Comparison of ENCODE assay signal across 11 mouse cellular contexts in genomic region chr7:118841796-118842195, GRCm38 (mm10). TPM values are rescaled to one million over a fixed set of nuclear protein-coding genes. Genes with fewer than 3 reads are reported as not detected.
DNase-seq lines count a peak whose midpoint lies in the region; ATAC-seq and TF ChIP-seq lines count a peak whose summit lies in the region.
"Had no signal": no experiment of that assay in that cellular context is flagged by ENCODE, and none has a peak within 500 bp of the region (broad histone marks: within the 10 kb centered on the region; RNA-seq: fewer than 3 reads in every experiment).

No protein-coding gene starts in this region.

- no peaks in the 10 kb centered on the region for H3K9me3 ChIP-seq in forebrain, embryonic 14.5 days (replicated peaks; ENCODE audit: control insufficient read depth, low read length)
- H3K9me3 ChIP-seq in forebrain, embryonic 11.5 days (ENCODE audit: control insufficient read depth, low read length) = no peaks in the 10 kb centered on the region
- H3K9me3 ChIP-seq in hindbrain, postnatal 0 days (ENCODE audit: low read length) = no peaks in the 10 kb centered on the region
- H3K9me3 ChIP-seq in embryonic facial prominence, embryonic 10.5 days = no peaks in the 10 kb centered on the region
- H3K9me3 ChIP-seq: neural tube, embryonic 12.5 days had no signal

- CTCF ChIA-PET in Patski (lab: Charles Lee) = interaction anchor here (2.6 to 3.5 kb wide), 2 partner anchors 10 to 155 kb away, joined by 9 to 10 read pairs; no protein-coding TSS in a partner anchor

- H3K4me3 ChIP-seq in forebrain, embryonic 14.5 days (ENCODE audit: low read depth, low read length) = no peak overlapping the region
- H3K4me3 ChIP-seq in forebrain, embryonic 11.5 days (ENCODE audit: low read depth, low read length) = no peak overlapping the region
- no peak overlapping the region for H3K4me3 ChIP-seq in left cerebral cortex, adult 2 months
- H3K4me3 ChIP-seq in hindbrain, postnatal 0 days (ENCODE audit: low read length) = no peak overlapping the region
- no peak overlapping the region for H3K4me3 ChIP-seq in embryonic facial prominence, embryonic 10.5 days
- H3K4me3 ChIP-seq: neural tube, embryonic 12.5 days had no signal

- peak; percentile 25 for DNase-seq in forebrain, embryonic 14.5 days (ENCODE audit: low spot score)
- no peak for DNase-seq in forebrain, embryonic 11.5 days (ENCODE audit: low spot score)
- DNase-seq in left cerebral cortex, adult 2 months (ENCODE audit: extremely low spot score in 1 of 2, low spot score in 2 of 2) = no peak
- DNase-seq in left cerebral cortex, postnatal 4 days = no peak
- DNase-seq in Patski (ENCODE audit: low read depth, low spot score) = no peak
- no peak for DNase-seq in hindbrain, postnatal 0 days (ENCODE audit: low spot score)
- no peak for DNase-seq in embryonic facial prominence, embryonic 10.5 days (ENCODE audit: low spot score)
- no peak for DNase-seq in urinary bladder, adult 18-20 months (ENCODE audit: low spot score in 2 of 2)
- DNase-seq: embryo, embryonic 11 days; lung, adult 2 months had no signal

- POLR2A ChIA-PET in Patski (lab: Charles Lee) = interaction anchor here (1.6 to 3.0 kb wide), 2 partner anchors 9 kb away, joined by 3 to 8 read pairs; no protein-coding TSS in a partner anchor

- in situ Hi-C loops in Patski (cut with MboI; ENCODE audit: low pct_unique_long_range_greater_than_20kb) = no loop called here

- WGBS in forebrain, embryonic 14.5 days = 43% methylated on average over 1 of the region's 1 CpGs
- WGBS in forebrain, embryonic 11.5 days = 85% methylated on average over 1 of the region's 1 CpGs
- 46% methylated on average over 1 of the region's 1 CpGs for WGBS in hindbrain, postnatal 0 days
- WGBS in embryonic facial prominence, embryonic 10.5 days = 51% methylated on average over 1 of the region's 1 CpGs

- H3K36me3 ChIP-seq in forebrain, embryonic 14.5 days (ENCODE audit: control insufficient read depth, insufficient read depth, low read length) = peaks cover 88% of the 10 kb centered on the region
- peaks cover 8% of the 10 kb centered on the region for H3K36me3 ChIP-seq in forebrain, embryonic 11.5 days (ENCODE audit: control insufficient read depth, insufficient read depth, low read length)
- peaks cover 61% of the 10 kb centered on the region for H3K36me3 ChIP-seq in hindbrain, postnatal 0 days (ENCODE audit: insufficient read depth, low read length)
- peaks cover 99% of the 10 kb centered on the region for H3K36me3 ChIP-seq in embryonic facial prominence, embryonic 10.5 days (replicated peaks)

- no peaks in the 10 kb centered on the region for H3K27me3 ChIP-seq in forebrain, embryonic 14.5 days (replicated peaks; ENCODE audit: control insufficient read depth, insufficient read depth, low read length)
- H3K27me3 ChIP-seq in forebrain, embryonic 11.5 days (ENCODE audit: control insufficient read depth, insufficient read depth, low read length) = no peaks in the 10 kb centered on the region
- H3K27me3 ChIP-seq in Patski = no peaks in the 10 kb centered on the region
- H3K27me3 ChIP-seq in hindbrain, postnatal 0 days (ENCODE audit: insufficient read depth, low read length) = no peaks in the 10 kb centered on the region
- no peaks in the 10 kb centered on the region for H3K27me3 ChIP-seq in embryonic facial prominence, embryonic 10.5 days (replicated peaks; ENCODE audit: low read depth, poor library complexity, severe bottlenecking)
- H3K27me3 ChIP-seq: neural tube, embryonic 12.5 days had no signal

- ATAC-seq in forebrain, embryonic 14.5 days = no peak; the same call in 1 of the 2 replicates
- ATAC-seq in forebrain, embryonic 11.5 days (replicated peaks; ENCODE audit: low FRiP score) = no peak
- peak; percentile 61 for ATAC-seq in Patski
- ATAC-seq in hindbrain, postnatal 0 days = 0 out of 2 replicates have a peak, but pooled peaks have one; percentile 43

- no peaks in the 10 kb centered on the region for H3K4me1 ChIP-seq in forebrain, embryonic 14.5 days (ENCODE audit: control insufficient read depth, insufficient read depth, low read length)
- H3K4me1 ChIP-seq in forebrain, embryonic 11.5 days (replicated peaks; ENCODE audit: control insufficient read depth, insufficient read depth, low read length) = no peaks in the 10 kb centered on the region
- H3K4me1 ChIP-seq in hindbrain, postnatal 0 days (ENCODE audit: insufficient read depth, low read length) = 0 out of 2 replicates have a peak, but pooled peaks cover 3% of the 10 kb centered on the region
- no peaks in the 10 kb centered on the region for H3K4me1 ChIP-seq in embryonic facial prominence, embryonic 10.5 days
- H3K4me1 ChIP-seq: neural tube, embryonic 12.5 days had no signal

- no peak overlapping the region for H3K4me2 ChIP-seq in forebrain, embryonic 14.5 days (ENCODE audit: low read length)
- H3K4me2 ChIP-seq in forebrain, embryonic 11.5 days (ENCODE audit: low read depth, low read length, severe bottlenecking) = no peak overlapping the region
- H3K4me2 ChIP-seq in hindbrain, postnatal 0 days (ENCODE audit: low read depth, low read length) = no peak overlapping the region
- H3K4me2 ChIP-seq: neural tube, embryonic 12.5 days had no signal

- TF ChIP-seq CTCF in left cerebral cortex, adult 2 months (IDR thresholded peaks at IDR 0.05) = peak; percentile 30
- TF ChIP-seq CTCF in Patski (IDR thresholded peaks at IDR 0.05) = no peak
- TF ChIP-seq CTCF in hindbrain, postnatal 0 days (IDR thresholded peaks at IDR 0.05; ENCODE audit: low read depth) = 0 out of 2 replicates have a peak, but pooled peaks have one; percentile 18

- H3K27ac ChIP-seq in forebrain, embryonic 14.5 days (ENCODE audit: low read depth, low read length) = peak overlapping the region; percentile 27; the same call in 1 of the 2 replicates
- H3K27ac ChIP-seq in forebrain, embryonic 11.5 days (ENCODE audit: low read depth, low read length) = no peak overlapping the region
- peak overlapping the region; percentile 59 for H3K27ac ChIP-seq in left cerebral cortex, adult 2 months
- no peak overlapping the region for H3K27ac ChIP-seq in hindbrain, postnatal 0 days
- H3K27ac ChIP-seq in embryonic facial prominence, embryonic 10.5 days (replicated peaks) = no peak overlapping the region
- H3K27ac ChIP-seq: neural tube, embryonic 12.5 days had no signal

- H3K9ac ChIP-seq in forebrain, embryonic 14.5 days (ENCODE audit: low read length) = no peak overlapping the region
- no peak overlapping the region for H3K9ac ChIP-seq in forebrain, embryonic 11.5 days (ENCODE audit: low read length)
- H3K9ac ChIP-seq in hindbrain, postnatal 0 days (replicated peaks; ENCODE audit: low read length) = no peak overlapping the region
- H3K9ac ChIP-seq: neural tube, embryonic 12.5 days had no signal

- intact Hi-C loops in left cerebral cortex, adult 2 months (cut with DNase I) = no loop called here
- intact Hi-C loops in left cerebral cortex, postnatal 4 days (cut with DNase I) = no loop called here

RNA-seq across cellular contexts. Expression of gene Iqck, which starts 13.8 kb away (rescaled TPM):
- 3.3 and 3.4 TPM in 2 replicates for polyA plus RNA-seq in forebrain, embryonic 14.5 days (2014; fragmentation: Nextera tagmentation; extraction: Ambion mirVana)
- polyA plus RNA-seq in forebrain, embryonic 11.5 days (2014; fragmentation: Nextera tagmentation; extraction: Ambion mirVana) = 2.8 and 3.3 TPM in 2 replicates
- 1 to 10 TPM; 3.7 to 4.3 TPM for total RNA-seq in left cerebral cortex, adult 2 months (2021)
- total RNA-seq in left cerebral cortex, postnatal 4 days (2021) = 1 to 10 TPM; 3.5 to 4.0 TPM
- polyA plus RNA-seq in Patski (2021) = 4.5 TPM
- total RNA-seq in hindbrain, postnatal 0 days (2014; rRNA removed) = 4.6 and 4.8 TPM in 2 replicates
- polyA plus RNA-seq in hindbrain, postnatal 0 days (2015; fragmentation: Nextera tagmentation; extraction: Ambion mirVana) = 4.4 and 4.9 TPM in 2 replicates
- 2.7 and 3.1 TPM in 2 replicates for polyA plus RNA-seq in embryonic facial prominence, embryonic 10.5 days (2016; fragmentation: Nextera tagmentation; extraction: Ambion mirVana)

RNA-seq across cellular contexts. Expression of gene Knop1, which starts 14.3 kb away (rescaled TPM):
- polyA plus RNA-seq in forebrain, embryonic 14.5 days (2014; fragmentation: Nextera tagmentation; extraction: Ambion mirVana) = 75.6 and 77.9 TPM in 2 replicates
- polyA plus RNA-seq in forebrain, embryonic 11.5 days (2014; fragmentation: Nextera tagmentation; extraction: Ambion mirVana) = 127 and 129 TPM in 2 replicates
- total RNA-seq in left cerebral cortex, adult 2 months (2021) = 10 to 100 TPM; 25.9 to 27.0 TPM
- 10 to 100 TPM; 42.8 to 46.3 TPM for total RNA-seq in left cerebral cortex, postnatal 4 days (2021)
- 36.5 TPM for polyA plus RNA-seq in Patski (2021)
- total RNA-seq in hindbrain, postnatal 0 days (2014; rRNA removed) = 30.8 and 31.9 TPM in 2 replicates
- 75.6 and 78.9 TPM in 2 replicates for polyA plus RNA-seq in hindbrain, postnatal 0 days (2015; fragmentation: Nextera tagmentation; extraction: Ambion mirVana)
- 161 and 162 TPM in 2 replicates for polyA plus RNA-seq in embryonic facial prominence, embryonic 10.5 days (2016; fragmentation: Nextera tagmentation; extraction: Ambion mirVana)

Comparison
In these comparisons a context has a peak if more than half of its experiments do, and no peak if none do; other contexts are left out.
1. H3K27ac ChIP-seq: peak in forebrain, embryonic 14.5 days (single experiment) and left cerebral cortex, adult 2 months (single experiment); none in forebrain, embryonic 11.5 days (single experiment), hindbrain, postnatal 0 days (single experiment) and embryonic facial prominence, embryonic 10.5 days (single experiment).
2. ATAC-seq: peak in Patski (single experiment) and hindbrain, postnatal 0 days (single experiment); none in forebrain, embryonic 14.5 days (single experiment) and forebrain, embryonic 11.5 days (single experiment).